Mouse (Mus musculus): ENCODE data around the gene Dpp4.

The Dpp4 gene

DNA sequence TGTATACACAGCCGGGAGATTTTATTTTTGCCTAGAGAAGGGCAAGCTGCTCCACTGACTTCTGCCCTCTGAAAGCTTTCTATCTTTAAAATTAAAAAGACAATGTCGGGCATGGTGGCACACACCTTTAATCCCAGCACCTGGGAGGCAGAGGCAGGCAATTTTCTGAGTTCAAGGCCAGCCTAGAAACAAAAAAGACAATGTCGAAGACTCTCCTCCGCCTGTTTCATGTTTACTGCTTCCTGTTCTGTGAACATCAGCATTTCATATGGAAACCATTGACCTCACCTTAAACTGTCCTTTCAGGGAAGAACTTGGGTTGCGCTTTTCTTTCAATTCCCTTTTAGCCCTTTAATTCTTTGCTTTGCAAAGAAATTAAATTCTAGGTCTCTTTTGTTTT is 3.8 kb downstream of the Dpp4 start:
- DNase-seq: no peak

DNA sequence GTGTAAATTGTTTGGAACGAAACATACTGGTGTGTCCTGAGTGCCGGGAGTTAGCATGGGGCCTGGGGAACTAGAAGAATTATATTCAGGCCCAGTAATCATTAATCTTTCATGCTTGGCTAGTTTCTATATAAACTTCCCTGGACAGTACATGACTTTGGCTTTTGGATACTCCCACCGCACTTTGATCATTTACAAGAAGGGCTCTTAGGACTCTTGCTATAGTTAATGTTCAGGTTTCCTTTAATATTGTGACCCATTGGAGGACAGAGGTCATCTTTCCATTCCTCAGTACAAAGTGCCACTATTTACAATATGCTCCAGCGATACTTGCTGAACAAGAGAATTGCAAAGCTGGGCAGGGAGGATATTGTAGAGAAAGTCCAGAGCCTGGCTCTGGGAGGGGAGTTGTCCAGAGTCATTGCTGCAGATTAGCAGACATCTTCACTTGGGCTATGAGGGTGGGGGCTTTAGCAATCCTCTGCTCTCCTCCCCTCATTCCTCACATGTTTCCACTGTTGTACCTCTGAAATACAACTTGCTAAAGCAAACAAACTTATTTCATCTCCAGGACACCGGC is 8.4 kb downstream of the Dpp4 start:
- DNase-seq: peak in 1 of 2 experiments; percentile 49

DNA sequence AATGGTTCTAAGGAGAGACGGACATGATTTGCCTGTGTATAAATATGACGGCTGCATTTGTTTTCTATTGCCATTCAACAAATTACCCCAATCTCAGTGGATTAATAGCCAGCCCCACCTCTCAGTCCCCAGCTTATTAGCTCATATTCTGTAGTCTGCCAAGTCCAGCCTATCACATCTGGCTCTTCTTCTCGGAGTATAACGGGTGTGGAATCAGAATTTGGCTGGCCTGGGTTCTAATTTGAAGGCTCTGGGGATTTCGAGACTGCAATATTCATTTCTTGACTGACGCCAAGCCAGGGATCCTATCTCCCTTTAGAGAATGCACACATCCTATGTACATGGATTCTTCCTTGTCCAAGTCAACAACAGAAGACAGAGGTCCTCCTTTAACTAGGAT is 11.0 kb downstream of the Dpp4 start:
- DNase-seq: no peak

DNA sequence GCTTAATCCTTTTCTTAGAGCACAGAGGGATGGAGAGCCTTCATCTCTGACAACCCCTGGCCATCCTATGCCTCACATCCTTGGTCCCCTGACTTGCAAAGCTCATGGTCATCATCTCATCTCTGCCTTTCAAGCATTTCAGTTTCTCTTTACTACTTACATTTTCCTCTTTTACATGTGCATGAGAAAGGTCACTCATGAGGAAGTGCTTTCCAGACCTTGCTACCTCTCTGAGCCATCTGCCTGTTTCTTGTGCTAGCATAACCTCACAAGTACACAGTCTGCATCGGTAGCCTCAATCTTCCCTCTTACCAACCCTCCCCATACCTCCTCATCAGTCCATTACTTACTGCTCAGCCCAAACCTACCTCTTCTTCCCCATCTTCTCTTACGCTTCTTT is 12.2 kb downstream of the Dpp4 start:
- no peak for DNase-seq

DNA sequence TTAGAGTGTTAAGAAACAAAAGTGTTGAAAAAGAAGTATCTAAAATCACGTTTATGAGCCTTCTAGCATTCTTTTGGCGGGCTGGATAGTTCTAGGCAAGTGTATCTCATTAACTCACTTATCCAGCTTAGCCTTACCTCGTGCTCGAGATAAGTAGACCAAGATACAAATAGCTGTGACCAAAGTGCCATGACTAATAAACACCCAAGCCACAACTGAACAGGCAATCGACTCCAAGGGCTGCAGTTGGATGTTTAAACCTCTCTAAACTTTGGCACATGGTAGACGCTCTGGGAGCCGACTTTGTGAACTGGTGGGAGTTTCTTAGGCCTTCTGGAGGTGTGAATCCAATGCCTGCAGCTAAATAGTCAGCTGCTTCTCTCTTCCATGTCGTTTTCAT is 12.7 kb downstream of the Dpp4 start:
- no peak for DNase-seq

DNA sequence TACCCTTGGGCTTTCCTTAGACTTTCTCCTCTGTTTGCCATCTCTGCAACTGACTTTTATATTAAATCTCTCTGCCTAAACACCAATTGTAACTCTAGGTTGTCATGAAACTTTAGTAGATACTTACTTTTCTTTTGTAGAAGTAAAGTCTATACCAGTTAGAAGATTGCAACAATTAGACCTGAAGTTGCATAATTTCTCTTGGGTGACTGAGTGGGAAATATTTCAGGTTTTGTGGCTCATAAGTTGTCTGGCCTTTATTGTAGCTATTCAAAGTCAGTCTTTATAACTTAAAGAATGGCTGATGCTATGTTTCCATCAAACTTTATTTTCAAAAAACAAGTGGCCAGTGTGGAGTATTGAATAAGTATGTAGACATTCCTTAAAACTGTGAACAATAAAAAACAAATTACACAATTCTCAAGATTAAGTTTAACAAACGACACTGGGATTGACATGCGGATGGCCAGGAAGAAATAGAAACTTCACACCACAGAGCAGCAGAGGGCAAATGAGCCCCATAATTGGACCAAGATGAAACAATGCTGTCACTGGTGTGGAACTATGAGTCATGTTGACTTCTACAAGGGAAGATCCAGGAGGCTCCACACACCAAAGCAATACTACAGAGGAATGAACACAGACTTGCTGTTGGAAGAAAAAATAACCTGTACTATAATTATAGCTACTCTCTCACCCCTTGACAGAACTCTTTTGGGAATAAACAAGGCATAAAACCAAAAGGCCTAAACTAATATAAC is 13.7 kb downstream of the Dpp4 start:
- DNase-seq: no peak

DNA sequence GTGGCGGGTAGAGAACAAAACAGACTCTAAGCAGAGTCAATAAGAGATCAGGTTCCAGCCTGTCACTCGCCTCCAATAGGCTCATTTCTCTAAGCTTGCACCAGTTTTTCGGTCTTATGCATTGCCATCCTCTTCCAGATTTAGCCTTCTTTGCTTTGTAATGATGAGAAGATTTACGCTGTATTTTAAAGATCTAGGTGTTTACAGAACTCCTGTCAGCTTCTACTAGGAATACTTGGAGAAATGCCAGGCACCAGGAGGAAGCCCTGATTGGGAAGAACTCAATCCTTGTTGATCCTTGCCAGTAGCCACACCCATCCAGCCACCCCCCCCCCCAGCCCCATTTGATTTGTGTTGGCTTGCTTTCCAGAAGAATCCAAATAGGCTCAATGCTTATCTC is 14.4 kb downstream of the Dpp4 start:
- no peak for DNase-seq

DNA sequence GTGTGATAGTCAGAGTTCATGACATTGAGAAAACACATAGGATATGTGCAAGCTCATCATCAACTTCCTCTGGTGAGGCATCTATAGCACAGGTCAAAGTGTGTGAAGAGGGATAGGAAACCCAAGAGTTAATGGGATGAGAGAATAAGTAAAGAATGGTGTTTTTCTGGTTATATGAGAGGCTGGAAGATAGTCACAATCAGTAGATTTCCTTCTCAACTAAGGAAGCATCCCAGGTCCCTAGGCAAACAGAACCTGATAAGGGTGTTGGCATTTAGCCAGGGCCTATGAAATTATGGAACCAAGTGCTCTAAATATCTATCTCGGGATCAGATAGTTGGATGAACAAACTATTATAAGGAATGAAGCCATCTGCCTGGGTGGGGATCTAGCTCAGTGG is 15.2 kb downstream of the Dpp4 start:
- no peak for DNase-seq

DNA sequence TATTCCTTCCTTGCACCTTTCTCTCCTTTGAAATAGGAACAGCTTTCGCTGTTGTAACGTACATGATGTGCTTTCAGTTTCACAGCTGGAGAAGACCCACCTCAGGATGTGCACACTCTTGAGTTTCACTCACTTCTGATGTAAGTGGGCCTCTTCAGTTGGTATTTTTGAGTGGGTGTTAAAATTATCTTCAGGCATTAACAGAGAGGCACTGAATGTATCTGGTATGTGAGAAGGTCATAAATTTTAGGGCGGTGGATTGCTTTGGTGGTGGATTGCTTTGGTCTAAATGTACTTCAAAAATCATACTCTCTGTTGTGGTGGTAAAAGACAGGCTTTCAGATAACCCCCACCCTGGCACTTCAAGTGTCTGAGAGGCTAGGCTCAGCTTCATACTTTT is 17.2 kb downstream of the Dpp4 start:
- no peak for DNase-seq

DNA sequence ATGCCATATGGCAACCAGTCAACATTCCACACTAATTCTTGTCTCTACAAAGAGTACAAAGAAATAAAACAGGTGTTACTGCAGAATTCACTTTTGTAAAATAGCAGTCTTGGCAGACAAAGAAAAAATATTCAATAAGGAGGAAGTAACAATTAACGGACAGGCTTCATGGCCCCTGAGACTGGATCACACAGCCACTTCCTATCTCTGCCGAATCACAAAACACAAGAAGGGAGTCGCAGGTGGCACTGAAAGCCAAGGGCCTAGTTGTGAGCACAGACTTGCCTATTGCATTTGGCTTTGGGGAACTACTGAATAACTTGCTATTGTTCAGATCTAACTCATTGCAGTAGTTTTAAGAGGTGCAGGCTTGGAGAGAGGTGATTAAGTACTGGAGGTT is 19.9 kb downstream of the Dpp4 start:
- no peak for DNase-seq

DNA sequence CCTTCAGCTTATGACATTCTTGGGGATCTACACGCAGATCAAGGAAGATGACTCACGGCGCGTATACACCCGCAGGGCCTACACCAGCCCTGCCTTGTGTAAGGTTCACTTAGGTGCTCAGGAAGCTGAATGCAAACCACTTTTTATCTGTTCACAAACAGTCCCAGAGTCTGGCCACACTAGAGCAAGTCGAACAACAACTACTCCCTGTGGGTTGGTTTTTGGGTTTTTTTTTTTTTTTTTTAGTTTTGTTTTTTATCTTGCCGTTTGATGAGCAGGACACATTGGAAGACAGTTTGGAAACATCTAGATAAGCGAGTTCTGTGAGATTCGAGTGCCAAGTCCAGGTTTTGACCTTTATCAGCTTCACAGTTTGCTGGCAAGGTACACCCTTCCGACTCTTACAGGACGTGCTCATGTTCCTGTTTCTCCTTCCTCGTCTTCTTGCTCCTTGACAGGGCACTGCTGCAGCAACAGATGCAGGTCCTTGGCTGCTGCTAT is 21.0 kb downstream of the Dpp4 start:
- DNase-seq: no peak

DNA sequence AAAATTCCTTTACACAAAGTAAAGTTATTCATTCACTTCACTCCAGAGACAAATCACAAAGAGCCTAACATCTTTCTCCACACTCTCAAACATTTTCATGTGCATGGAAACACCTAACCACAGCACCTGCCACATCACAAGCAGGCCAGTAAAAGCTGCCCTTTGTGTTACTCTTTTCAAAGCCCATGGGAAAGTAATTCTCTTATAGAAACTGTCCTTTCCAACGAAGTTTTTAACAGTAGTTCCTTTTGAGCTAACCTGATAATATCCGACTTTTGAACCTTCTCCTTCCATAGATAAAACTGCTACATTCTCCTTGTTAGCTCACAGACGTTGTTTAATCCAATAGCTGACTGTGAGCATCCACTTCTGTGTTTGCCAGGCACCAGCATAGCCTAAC is 21.7 kb downstream of the Dpp4 start:
- DNase-seq: no peak

DNA sequence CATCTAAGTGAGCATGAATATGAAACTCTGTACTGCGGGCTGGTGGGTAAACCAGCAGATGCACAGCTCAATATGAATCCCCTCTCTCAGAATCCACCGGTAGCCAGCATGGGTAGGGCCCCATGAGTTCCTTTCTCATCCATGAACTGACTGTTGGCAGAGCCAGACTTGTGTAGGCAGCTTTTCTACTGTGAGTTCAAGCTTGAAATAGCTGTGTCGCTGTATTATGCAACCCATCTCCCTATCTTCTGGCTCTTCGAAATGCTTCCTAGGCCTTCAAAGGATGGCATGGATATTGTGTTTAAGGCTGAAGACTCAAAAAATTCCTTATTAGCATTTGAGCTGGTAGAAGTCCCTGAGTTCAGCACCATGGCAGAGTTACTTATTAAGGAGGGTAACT is 23.2 kb downstream of the Dpp4 start:
- no peak for DNase-seq

DNA sequence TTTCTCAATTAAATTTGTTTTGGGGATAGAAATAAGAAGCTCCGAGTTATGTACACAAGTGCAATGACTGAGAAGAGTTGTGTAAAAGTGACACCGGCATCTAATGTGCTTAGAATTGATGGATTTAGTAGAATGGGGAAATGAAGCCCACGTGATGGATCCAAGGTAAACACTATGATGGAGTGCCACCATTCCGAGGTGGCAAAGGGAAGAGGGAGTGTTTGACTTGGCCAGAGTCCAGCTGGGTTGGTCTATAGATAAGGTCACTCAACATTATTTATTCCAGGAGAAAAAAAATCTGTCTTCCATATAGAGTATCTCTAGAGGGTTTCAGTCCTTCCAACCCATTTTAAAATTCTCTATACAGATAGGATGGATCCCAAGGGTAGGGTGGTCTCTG is 28.8 kb downstream of the Dpp4 start:
- DNase-seq: no peak

DNA sequence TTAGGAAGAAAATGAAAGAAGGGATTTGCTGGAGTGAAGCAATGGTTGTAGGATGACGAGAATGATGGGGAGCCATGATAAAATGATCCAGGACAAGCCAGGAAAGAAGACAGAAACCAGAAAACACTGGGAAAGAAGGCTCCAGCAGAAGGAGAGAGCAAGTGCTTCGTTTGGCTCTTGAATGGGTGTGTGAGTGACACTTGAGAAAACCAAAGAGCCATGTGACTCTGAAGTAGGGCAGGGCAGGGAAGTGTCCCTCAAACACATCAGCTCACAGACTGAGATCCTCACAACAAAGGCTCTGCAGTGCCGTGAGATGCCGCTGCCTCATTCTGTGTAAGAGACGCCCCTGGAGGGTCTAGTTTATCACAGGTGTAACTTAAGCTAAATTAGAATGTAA is 29.6 kb downstream of the Dpp4 start:
- DNase-seq: no peak

DNA sequence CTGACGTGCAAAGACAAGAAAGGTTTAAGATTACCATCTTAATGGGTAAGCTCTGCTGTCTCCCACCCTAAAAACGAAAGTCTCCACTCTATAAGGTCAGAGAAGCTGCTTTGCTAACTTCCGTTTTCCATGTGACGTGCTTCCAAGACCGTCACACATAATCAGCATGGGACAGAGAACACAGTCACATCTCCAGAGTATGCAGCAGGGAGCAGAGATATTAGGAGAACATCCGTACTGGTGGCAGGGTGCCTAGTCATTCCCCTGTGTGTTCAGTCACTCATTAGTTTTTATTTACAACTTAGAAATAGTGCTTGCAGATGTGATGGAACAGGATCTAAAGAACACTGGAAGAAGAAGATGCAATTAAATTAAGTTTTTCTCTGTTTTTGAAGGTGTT is 30.3 kb downstream of the Dpp4 start:
- no peak for DNase-seq

DNA sequence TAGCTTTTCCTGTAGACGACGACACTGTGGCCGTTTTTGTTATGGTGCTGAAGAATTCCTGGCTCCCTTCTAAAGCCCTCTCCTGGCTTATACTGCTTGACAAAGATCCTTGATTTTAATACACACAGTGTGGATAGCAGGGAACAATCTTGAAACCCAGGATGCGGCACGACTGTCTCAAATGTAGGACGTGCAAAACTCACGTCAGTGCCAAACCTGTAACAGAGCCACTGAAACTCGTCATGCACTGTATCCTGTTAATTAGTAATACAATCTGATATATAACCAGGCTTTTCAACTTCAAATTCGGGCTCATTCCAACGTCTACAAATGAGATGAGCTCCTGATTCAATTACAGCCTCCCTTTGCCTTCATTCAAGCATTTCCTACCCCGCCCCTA is 38.3 kb downstream of the Dpp4 start:
- DNase-seq: no peak

DNA sequence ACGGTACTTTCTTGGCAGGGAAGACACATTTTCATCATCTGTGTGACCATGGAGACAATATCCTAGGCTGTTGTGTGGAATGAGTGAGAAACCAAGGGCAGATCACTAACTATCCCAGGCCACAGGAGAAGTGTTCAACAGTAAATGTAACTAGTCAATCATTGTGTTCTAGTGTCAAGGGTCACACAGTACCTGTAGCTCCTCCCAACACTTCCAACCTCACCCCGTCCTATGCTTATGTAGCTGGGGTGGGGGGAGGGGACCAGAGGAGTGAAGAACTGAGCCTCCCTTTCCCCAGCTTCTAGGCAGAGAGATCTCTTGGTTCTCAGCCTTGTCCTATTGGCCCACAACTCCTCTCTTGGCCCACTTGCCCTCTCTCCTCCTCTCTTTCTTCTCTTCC is 42.0 kb downstream of the Dpp4 start:
- DNase-seq: no peak

DNA sequence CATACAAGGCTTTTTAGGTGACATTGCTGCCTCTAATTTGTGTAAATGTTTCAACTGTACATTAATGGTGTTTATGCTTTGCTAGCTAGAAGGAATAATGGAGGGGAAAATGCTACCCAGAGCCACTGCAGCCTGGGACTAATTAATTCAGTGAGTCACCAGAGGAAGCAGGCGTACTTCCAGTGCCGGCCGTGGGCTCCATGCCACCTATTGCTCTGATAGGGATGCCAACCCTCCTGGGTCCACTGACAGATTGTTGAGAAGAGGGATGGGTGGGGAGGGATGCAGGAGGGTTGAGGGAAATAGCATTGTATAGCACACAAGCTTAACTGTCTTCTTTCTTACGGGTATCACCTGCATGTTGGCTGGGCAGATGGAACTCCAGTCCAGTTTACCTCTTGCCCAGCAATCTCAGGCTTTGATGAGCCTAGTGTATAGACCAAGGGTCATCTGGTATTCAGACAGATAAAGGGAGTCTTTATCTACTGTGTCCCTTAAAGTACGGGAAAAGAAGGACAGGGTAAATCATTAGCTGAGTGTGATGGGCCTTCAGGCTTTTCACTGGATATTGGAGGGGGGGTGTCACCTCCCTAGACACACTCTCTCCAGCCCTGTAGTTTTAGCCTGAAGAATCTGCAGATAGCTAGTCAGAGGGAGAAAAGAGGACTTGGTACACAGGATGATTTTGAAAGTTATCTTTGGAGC is 43.5 kb downstream of the Dpp4 start:
- DNase-seq: no peak

DNA sequence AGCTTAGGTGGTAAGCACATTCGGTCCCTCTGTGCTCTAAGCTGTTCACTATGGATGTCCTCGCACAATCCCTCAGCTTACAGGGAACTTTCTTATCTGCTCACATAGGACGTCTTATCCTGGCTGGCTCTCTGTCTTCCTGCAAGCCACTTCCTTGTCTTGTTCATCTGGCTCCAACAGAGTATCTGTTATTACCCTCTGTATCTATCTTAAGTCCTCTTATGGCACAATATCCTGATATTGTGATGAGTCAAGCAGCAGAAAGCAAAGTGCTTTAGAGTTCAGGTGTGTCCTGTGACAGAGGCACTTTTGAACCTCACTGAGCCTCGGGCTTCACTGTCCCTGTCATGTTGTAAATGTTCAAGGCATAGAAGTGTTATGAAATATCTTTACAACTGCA is 48.4 kb downstream of the Dpp4 start:
- DNase-seq: no peak

DNA sequence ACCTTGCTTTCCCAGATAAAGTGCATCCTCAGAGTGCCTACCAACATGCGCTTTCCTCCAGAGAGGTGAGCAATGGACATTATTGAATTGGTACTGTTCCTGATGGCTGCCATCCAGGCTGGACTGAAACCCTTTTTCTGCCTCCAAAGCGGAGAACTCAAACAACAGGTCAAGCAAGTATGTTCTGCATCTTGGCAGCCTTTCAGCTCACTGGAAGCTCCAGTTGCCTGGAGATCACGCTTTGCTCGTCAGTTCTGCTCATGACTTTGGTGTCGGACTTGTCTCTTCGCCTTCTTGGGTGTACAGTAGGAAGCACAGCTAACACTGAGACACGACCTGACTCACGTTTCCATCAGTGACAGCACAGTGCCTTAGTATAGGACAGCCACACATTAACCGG is 49.8 kb downstream of the Dpp4 start:
- no peak for DNase-seq

DNA sequence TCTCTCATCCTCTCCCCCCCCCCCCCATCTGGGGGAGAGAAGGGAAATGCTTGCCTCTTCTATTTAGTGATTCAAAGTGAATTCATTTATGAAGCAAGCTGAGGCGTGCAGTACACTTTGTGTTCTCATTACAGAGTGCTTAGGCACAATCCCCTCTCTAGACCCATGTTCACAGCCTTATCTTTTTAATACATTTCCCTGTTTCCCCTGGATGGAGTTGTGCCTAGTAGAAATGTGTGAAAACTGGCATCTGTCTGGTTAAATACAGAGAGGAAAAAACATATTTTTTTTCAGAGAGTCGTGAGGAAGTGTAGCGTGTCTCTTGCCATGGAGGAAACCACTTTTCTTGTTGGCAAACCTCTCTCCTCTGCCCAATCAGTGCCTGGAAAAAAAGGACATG is 50.5 kb downstream of the Dpp4 start:
- no peak for DNase-seq

DNA sequence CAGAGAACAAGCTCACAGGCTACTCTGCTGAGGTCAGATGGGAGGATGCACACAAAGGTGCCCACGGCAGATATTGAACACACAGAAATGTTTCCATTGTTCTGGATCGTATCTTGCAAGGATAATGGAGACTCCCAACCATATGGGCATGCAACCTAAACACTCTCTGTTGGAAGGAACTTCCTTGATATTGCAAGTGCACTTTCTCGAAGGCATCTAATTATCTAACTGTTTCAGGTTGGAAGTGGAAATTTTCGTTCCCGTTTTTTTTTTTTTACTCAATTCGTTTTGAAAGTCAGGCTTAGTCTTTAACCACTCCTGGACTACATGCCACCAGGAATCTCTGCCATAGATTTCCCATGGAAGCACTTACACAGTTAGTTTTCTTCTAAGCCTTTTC is 51.2 kb downstream of the Dpp4 start:
- no peak for DNase-seq

DNA sequence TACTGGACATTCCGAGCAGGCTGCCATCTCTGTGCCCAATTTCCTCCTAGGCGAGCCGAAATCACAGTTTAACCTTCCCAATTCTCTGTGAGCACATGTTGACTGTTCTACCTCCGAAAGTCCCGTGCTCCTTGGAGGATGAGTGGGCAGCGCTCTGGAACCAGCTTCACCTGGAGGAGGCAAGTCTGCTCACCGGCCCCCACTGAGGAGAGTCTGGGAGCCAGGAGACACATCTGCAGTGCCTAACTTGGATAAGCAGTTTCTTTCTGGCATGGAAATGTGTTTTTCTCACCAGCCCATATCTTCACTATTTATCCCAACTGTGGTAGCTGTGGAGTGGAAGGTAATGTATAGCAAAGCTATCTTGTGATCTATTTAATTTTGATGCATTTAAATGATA is 54.8 kb downstream of the Dpp4 start:
- DNase-seq: no peak
